In the genomic region with DNA sequence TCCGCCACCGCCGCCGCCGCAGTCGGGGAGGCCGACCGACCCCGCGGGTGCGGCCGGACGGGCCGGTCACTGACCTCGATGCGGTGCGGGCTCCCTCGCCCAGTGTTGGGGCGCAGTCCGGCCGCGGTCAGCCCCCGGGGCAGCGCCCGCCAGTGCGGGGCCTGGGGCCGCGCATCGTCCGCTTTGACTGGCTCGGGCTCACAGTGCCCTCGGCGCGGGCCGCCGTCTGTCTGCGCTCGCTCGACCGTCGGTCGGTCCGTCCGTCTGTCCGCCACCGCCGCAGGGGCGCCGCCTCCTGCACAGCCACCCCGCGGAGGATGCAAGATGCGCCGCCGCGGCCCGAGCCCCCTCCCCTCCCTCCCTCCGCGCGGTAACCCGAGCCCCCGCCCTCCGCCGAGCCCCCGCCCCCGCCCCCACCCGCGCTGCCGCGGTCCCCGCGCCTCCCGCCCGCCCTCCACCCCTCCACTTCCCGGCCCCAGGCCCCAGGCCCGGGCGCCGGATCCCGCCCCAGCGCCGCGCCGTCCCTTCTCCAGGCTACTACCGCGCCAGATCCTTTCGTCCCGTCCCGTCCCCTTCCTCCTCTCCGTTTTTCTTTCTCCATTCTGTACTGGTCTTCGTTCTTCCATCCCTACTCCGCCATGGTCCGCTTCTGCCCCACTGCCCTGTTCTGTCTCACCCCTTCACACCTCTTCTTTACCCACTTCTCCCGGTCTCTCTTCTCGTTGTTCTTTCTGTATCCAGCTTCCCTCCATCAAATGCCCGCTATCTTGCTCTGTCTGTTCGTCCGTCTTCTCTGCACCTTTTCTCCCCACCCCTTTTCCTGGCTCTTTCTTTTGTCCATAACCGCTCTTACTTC, we compare ENCODE assay signal across 8 mouse cellular contexts. TPM values are rescaled to one million over a fixed set of nuclear protein-coding genes. Genes with fewer than 3 reads are reported as not detected.
DNase-seq lines count a peak whose midpoint lies in the region; ATAC-seq and TF ChIP-seq lines count a peak whose summit lies in the region.

A gene (minus strand): TSS at position 370 of the 856 bp plus-strand sequence.

- ATAC-seq in kidney, postnatal 0 days (replicated peaks; ENCODE audit: low FRiP score, low read depth), result peak; percentile 67
- ATAC-seq in megakaryocyte progenitor cell, adult 5-6 weeks (replicated peaks; ENCODE audit: poor library complexity), result 0 out of 2 replicates have a peak, but pooled peaks have one; percentile 38

- no peaks in the 10 kb centered on the region for H3K9me3 ChIP-seq in kidney, postnatal 0 days (replicated peaks; ENCODE audit: low read length)

- peak within 1 kb of the TSS; percentile 90 for H3K9ac ChIP-seq in kidney, postnatal 0 days (ENCODE audit: low read depth, low read length)

- intact Hi-C loops in left cerebral cortex, postnatal 4 days (cut with DNase I), result no loop called here

- H3K27ac ChIP-seq in kidney, postnatal 0 days, result peak within 1 kb of the TSS; percentile 82

- no peaks in the 10 kb centered on the region for H3K36me3 ChIP-seq in kidney, postnatal 0 days (ENCODE audit: insufficient read depth, low read length)

- peak within 1 kb of the TSS; percentile 84 for H3K4me3 ChIP-seq in kidney, postnatal 0 days (replicated peaks; ENCODE audit: low read depth, low read length)

- WGBS in kidney, postnatal 0 days, result under 1% methylated on average over 45 of the region's 97 CpGs

- DNase-seq in left cerebral cortex, postnatal 4 days, result peak; percentile 68
- DNase-seq in left cerebral cortex, adult 8-10 months (ENCODE audit: low spot score in 2 of 2), result no peak
- DNase-seq in embryo, embryonic 10 days (ENCODE audit: low spot score), result peak; percentile 66
- peak; percentile 15 for DNase-seq in gastrocnemius, postnatal 25 days
- peak; percentile 62 for DNase-seq in kidney, postnatal 0 days (ENCODE audit: low spot score)
- DNase-seq in adipocyte (ENCODE audit: low spot score), result no peak
- no peak for DNase-seq in cerebellum, adult 9-11 months

- H3K4me2 ChIP-seq in kidney, postnatal 0 days (ENCODE audit: low read length), result peak within 1 kb of the TSS; percentile 72

- no peak for TF ChIP-seq CTCF in kidney, postnatal 0 days (IDR thresholded peaks at IDR 0.05; ENCODE audit: low read depth)

- H3K27me3 ChIP-seq in kidney, postnatal 0 days (ENCODE audit: insufficient read depth, low read length), result no peaks in the 10 kb centered on the region

- peaks cover 12% of the 10 kb centered on the region for H3K4me1 ChIP-seq in kidney, postnatal 0 days (replicated peaks; ENCODE audit: insufficient read depth, low read length)

RNA-seq across cellular contexts. Expression of the gene that starts here (rescaled TPM):
- 10 to 100 TPM; 84.6 to 90.6 TPM for total RNA-seq in left cerebral cortex, postnatal 4 days (2021)
- 10 to 100 TPM in 1 of 4 experiments, 1 to 10 TPM in 3; 9.1 to 10.2 (median 9.5) TPM for total RNA-seq in left cerebral cortex, adult 8-10 months (2022)
- 1 to 10 TPM; 4.3 to 5.3 TPM for total RNA-seq in gastrocnemius, postnatal 25 days (2021)
- 5.6 and 6.1 TPM in 2 replicates for polyA plus RNA-seq in kidney, postnatal 0 days (2015; fragmentation: Nextera tagmentation; extraction: Ambion mirVana)
- 0.07 TPM in 1 of 2 replicates, not detected in the other for total RNA-seq in megakaryocyte progenitor cell, adult 5-6 weeks (2015)
- not detected in 2 replicates for total RNA-seq in megakaryocyte progenitor cell, adult 5-6 weeks (2017)

Comparison
In these comparisons a context has a peak if more than half of its experiments do, and no peak if none do; other contexts are left out.
1. RNA of the gene that starts here (total RNA-seq): 84.6 to 90.6 TPM in left cerebral cortex, postnatal 4 days; 9.1 to 10.2 TPM in left cerebral cortex, adult 8-10 months, 4.3 to 5.3 TPM in gastrocnemius, postnatal 25 days and 0.07 TPM in megakaryocyte progenitor cell, adult 5-6 weeks; every median in the first group is over 4 times any median in the second.
2. DNase-seq: peak in left cerebral cortex, postnatal 4 days (single experiment), embryo, embryonic 10 days (single experiment), gastrocnemius, postnatal 25 days (single experiment) and kidney, postnatal 0 days (single experiment); none in left cerebral cortex, adult 8-10 months (0 of 2), adipocyte (single experiment) and cerebellum, adult 9-11 months (single experiment).
3. Peak in ATAC-seq in megakaryocyte progenitor cell, adult 5-6 weeks; RNA of the gene not detected or under 1 TPM.